Mouse (Mus musculus): ENCODE measurements around the gene E4f1. TPM values are rescaled to one million over a fixed set of nuclear protein-coding genes. Genes with fewer than 3 reads are reported as not detected.
A peak's percentile ranks its signal among the peaks of the same experiment; 100 is the strongest.

Gene E4f1
- total RNA-seq, 2 experiments from 2014 or later, result 26.2 to 40.9 TPM

DNA sequence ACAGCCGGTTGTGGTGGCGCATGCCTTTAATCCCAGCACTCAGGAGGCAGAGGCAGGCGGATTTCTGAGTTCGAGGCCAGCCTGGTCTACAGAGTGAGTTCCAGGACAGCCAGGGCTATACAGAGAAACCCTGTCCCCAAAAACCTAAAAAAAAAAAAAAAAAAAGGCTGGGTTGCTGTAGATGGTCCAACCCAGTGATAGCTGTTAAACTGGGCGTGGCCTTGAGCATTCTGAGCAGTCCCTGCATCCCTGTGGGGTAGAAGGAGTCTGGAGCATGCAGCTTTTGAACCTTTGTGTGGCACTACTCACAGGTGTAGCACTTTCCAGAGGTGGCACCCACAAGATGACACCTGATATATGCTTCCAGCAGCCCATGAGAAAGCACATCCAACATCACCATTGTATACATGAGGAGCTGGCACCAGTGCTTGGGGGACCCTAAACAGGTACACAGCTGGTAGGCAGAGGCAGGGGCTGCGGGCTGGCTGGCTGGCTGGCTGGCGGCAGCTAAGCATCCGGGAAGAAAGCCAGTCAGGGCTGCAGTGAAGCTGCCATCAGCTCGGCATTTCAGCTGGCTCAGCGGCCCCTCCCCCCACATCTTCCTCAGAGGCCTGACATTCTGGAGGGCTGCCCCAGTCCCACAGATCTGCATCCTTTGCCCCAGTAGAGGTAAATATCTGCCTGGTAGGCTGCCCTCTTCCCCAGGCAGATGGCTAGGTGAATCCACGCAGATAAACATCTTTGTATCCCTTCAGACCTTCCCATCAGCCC lies 15.2 kb upstream of the E4f1 start:
- intact Hi-C loops (cut with DNase I), result no loop called here
- DNase-seq (ENCODE audit: low spot score in 2 of 2), result no peak

DNA sequence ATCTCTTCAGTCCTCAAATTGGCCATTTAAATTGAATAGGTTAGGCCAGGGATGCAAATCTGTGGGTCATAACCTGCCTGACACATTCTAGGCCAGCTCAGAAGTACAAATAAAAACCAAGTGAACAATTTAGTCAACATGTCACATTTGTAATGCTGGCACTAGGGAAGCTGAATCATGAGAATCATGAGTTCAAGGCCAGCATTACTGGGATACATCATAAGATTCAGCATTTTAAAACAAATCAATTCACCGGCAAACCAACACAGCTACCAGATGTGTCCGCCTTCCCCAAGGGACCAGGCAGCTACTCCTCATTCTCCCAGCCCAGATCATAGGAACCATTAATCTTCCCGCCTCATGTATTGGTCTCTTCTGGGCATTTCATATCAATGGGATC lies 13.4 kb upstream of the E4f1 start:
- no peak for DNase-seq (ENCODE audit: low spot score in 2 of 2)
- intact Hi-C loops (cut with DNase I), result no loop called here

DNA sequence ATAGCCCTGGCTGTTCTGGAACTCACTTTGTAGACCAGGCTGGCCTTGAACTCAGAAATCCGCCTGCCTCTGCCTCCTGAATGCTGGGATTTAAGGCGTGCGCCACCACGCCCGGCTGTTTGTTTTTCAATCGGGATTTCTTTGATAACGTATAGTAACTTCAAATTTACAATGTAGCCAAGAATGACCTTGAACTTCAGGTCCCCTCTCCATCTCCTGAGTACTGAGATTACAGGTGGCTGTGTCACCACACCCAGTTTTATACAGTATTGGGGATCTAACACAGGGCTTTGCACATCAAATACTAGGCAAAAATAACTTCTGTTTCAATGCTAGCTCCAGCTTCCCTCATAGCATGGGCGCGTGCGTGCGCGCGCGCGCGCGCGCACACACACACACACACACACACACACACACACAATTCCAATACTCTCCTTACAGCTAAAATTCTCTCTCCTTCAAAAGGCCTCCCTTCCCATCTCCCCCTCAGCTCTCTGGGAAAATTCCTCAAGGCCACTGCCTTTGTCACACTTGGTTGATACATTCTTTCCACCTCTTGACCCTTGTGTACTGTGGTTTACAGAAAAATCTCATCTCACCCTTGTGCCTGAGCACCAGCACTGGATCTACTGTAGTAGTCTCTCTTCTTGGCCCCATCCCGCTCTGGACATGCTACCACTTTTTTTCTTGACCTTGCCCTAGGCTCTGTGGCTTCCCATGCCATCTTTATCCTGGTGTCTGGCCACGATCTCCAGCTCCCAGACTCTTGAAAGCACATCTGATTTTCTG lies 11.1 kb upstream of the E4f1 start:
- intact Hi-C loops (cut with DNase I), result no loop called here
- DNase-seq (ENCODE audit: low spot score in 2 of 2), result no peak

DNA sequence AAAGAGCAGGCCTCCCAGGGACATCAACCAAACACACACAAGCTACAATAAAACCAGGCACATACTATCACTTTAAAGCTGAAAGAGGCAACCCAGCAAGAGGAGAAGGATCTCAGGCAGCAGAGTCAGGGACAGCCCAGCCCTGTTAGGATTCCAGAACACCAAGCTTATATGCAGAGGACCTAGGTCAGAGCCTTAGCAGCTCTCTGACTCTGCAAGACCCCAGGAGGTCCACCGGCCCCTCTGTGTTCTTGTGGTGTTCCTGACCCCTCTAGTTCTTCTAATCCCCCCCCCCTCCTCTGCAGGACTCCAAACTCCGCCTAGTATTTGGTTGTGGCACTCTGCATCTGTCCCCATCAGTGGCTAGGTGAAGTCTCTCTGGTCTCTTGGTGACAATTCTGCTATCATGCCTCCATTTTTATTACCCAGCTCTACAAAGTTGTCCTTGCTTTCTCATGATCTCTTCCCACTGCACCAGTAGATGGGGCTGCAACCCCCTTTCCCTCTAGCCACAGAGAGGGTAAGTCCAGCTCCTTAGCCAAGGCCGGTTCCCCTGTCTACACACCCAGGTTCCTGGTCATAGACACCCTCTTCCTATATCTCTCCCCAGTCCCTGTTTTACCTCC lies 10.2 kb upstream of the E4f1 start:
- no peak for DNase-seq (ENCODE audit: low spot score in 2 of 2)
- intact Hi-C loops (cut with DNase I), result no loop called here

DNA sequence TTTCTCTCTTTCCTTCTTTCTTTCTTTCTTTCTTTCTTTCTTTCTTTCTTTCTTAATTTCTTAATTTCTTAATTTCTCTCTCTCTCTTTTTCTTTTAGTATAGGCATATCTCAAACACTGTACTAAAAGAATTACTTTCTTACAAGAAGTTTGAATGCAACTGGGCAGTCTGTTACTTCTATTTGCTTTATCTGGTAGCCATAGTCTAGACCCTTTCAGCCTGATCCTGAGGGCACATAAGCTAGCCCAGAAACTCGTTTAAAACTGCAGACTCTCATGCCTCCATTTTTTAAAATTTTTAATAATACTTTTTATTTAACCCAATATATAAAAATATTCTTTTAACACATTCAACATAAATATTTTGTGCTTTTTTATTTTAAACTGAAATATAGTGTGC lies 9.3 kb upstream of the E4f1 start:
- no peak for DNase-seq (ENCODE audit: low spot score in 2 of 2)
- intact Hi-C loops (cut with DNase I), result loop anchor here (5.0 kb wide), 1 partner anchor 33 kb away; no protein-coding TSS in a partner anchor

DNA sequence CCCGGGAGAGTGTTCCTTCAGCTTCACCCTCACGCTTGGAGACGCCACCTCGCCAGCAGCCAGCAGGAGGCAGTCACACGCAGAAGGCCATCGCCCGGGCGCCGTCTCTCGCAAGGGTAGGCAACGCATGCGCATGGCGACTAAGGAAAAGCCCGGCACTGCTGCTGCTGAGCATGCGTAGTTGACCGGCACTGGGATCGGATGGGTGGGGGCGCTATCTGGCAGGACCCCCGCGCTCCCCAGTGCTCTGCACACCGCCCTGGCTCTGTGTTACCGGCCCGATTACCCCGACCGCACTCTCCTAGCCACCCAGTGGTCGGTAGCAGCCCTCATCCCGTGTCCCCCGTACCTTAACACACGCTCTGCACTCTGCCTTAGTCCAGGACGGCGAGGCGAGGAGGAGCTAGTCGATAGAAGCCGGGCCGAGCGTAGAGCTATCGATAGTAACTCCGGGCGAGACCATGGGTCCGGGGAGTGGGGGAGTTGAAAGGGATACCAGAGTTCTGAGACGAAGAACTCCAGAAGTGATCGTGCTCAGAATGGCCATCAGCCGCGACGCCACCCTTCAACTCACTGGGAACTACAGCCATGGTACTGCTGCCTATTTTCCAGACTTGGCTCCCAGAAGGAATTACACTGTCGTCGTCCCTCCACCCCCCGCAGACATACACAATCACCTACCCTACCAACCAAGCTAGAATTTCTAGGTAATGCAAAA lies 8.7 kb upstream of the E4f1 start, which contains the start of gene Mlst8:
Gene Mlst8, minus strand, starts transcription at position 416 of the 718 bp plus-strand sequence.
- intact Hi-C loops (cut with DNase I), result loop anchor here (5.0 kb wide), 1 partner anchor 33 kb away; no protein-coding TSS in a partner anchor

DNA sequence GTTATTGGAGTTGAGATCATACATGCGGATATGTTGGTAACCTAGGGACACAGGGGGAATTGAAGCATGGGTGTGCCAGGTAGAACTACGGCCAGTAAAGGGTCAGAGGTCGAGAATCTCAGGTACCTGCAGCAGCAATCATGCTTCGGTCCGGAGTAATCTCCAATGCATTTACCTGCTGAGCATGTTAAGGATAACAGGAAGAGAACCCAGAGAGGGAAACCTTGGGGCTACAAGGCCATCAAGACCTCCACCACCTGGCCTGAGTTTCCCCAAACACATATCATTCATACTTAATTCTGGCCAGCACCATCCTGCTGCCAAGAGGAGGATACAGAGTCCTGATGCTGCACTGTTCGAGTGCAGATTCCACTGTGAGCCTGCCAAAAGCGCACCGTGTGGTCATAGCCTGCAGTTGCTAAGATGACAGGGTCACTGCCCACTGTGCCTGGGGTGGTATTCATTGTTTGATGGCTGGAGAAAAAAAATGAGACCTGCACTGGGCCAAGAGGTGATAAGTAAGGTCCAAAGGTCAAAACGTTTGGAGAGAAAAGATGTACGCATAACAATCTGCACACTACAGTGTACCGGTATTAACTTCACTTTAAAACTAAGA lies 8.0 kb upstream of the E4f1 start:
- no peak for DNase-seq (ENCODE audit: low spot score in 2 of 2)
- intact Hi-C loops (cut with DNase I), result loop anchor here (5.0 kb wide), 1 partner anchor 34 kb away; no protein-coding TSS in a partner anchor

More for the DNA sequence above, 8.7 kb upstream of the E4f1 start, which contains the start of gene Mlst8:
- DNase-seq (ENCODE audit: low spot score in 2 of 2), result peak; percentile 98

DNA sequence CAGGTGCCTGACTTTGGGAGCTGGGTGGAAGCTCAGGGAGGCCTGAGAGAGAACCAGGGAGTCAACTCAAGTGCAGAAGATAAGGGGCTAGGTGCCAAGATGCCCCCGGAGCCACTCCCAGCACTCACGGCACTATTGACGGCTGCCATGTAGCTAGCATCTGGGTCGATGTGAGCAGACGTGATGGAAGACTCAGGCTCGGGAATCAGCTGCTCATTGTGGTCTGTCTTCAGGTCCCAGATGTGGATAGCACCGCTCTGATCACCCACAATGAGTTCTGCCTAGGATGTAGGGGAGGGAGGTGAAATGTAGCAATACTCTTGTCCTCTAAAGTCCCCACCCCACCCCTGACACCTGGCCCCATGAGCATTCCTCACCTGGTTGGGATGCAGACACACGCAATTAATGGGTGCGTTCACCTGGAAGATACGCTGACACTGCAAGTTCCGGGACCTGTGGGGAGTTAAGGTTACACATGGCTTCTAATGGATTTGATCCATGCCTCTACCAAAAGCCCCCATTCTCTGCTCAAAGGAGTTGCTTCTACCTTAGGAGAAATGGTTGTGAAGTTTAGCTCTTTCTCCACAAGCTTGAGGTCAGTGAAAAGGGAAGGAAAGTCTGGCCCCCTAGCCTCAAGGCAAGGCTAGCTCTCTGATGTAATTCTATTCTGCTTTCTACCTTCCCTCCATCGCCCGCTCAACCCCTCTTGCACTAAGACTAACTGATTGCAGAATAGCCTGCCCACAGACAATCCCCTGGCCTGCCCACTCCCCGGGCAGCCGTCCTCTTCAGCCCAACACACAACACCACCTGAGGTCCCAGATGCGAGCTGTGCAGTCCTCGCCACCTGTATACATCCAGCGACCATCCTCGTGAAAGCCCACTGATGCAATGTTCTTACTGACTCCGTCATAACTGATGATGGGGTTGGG lies 7.2 kb upstream of the E4f1 start:
- intact Hi-C loops (cut with DNase I), result loop anchor here (5.0 kb wide), 1 partner anchor 35 kb away; no protein-coding TSS in a partner anchor
- DNase-seq (ENCODE audit: low spot score in 2 of 2), result no peak

DNA sequence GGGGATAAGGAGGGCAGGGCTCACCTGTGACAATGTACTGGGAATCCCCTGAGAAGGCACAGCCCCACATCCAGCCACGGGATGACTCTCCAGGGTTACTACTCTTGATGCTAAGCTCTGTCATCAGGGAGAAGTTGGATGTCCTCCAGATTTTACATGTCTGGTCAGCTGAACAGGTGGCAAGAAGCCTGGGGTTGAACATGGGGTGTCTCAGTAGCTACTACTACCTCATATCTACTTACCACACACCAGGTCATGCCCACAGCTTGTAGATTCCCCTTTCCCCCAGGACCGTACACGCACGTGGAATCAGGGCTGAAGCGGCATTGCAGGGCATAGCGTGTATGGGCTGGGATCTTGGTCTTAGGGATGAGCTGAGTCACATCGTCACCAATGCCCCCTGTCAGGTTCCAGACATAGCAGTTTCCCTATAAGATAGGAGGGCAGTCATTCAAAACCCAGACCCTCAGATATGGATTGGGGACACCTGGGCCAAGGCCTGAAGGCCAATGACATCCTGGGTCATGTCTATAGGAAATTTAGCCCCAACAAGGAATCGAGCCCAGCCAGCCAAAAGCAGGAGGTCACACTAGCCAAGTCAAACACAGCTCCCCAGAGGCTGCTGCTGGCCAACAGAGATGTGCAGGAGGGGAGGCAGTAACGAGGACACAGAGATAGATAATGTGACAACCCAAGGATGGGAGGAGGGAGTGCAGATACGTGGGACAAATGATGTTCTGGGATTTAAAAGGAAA lies 6.1 kb upstream of the E4f1 start:
- intact Hi-C loops (cut with DNase I), result loop anchor here (5.0 kb wide), 1 partner anchor 36 kb away; no protein-coding TSS in a partner anchor
- no peak for DNase-seq (ENCODE audit: low spot score in 2 of 2)

DNA sequence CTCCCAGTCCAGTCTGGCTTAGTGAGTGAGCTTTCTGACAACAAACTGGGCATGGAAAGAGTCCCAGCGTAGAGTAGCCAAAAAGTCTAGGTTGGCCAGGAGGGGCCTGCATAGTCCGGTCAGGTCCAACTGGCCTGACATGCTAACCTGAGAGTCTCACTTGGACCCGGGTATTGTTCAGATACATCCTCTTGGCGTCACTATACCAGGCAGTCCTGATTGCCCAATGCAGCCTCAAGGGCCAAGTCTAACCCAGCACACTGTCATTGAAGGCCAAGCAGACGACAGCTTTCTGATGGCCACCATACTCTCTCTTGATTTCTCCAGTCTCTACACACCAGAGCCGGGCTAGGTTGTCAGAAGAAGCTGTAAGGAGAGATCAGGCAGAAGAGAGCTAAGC lies 5.5 kb upstream of the E4f1 start:
- intact Hi-C loops (cut with DNase I), result loop anchor here (5.0 kb wide), 1 partner anchor 37 kb away; no protein-coding TSS in a partner anchor
- DNase-seq (ENCODE audit: low spot score in 2 of 2), result no peak

DNA sequence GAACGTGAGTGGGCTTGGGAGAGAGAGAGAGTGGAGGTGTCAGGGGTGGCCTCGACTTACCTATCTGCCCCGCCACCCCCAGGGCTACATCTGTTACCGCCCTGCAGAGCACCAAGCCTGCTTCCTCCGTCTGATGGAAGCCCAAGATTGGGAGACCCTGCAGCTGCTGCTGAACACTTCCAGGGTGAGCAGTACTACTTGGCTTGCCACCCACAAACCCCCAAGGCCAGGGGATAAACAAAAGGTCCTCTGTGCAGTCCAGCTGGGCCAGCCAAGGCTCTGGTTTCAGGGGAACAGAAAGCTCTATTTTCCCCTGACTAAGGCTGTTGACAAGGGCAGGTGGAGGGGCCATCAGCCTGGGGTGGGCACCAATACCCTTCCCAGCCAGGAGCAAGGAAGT lies 4.4 kb upstream of the E4f1 start:
- intact Hi-C loops (cut with DNase I), result no loop called here
- DNase-seq (ENCODE audit: low spot score in 2 of 2), result peak in 1 of 2 experiments; percentile 30

DNA sequence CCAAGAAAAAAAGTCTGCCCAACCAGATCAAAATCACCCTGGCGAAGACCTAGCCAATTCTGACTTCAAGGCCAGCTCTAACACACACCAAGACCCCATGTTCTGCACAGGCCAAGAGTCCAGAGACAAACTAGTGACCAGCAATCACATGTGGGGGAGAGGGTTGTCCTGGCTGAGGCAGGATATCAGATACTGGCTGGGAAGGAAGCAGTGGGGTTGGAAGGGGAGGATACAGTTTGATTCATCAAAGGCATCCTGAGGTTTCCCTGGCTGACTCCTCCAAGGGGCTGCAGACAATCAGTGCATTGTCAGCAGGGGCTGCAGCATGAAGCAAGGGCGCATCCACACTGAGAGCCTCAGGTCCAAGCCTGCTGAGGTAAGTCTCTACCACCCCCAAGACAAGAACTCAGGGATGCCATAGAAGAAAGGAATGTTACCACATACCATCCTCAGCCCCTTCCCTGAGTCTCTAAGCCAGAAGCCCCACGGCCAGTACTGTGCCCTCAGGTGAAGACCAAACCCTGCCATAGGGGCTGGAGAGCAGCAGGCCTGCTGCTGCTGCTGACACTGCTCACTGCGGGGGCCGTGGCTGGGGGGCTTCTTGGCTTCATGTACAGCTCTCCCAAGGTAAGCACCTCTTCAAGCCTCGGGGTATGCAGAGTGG lies 3.6 kb upstream of the E4f1 start, which contains the start of gene Bricd5:
Gene Bricd5, plus strand, starts transcription at position 273 of the 664 bp plus-strand sequence.
- no peak for DNase-seq (ENCODE audit: low spot score in 2 of 2)
- intact Hi-C loops (cut with DNase I), result no loop called here

DNA sequence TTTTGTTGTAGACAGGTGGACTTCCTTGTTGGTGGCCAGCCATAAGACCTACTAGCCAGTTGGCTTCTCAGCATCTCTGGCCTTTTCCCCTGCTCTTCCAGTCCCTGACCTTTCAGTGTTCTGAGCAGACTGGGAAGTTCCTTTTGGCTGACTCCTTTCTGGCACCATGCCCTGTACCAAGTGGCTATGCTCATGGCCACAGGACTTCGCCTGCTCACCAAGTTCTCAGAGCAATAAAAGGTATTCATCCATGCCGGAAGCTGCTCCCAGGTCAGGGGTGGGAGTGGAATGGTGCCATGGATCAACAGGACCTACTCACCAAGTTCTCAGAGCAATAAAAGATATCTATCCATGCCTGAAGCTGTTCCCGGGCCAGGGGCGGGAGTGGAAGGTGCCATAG lies 2.4 kb upstream of the E4f1 start:
- intact Hi-C loops (cut with DNase I), result no loop called here
- peak in 1 of 2 experiments; percentile 14 for DNase-seq (ENCODE audit: low spot score in 2 of 2)

DNA sequence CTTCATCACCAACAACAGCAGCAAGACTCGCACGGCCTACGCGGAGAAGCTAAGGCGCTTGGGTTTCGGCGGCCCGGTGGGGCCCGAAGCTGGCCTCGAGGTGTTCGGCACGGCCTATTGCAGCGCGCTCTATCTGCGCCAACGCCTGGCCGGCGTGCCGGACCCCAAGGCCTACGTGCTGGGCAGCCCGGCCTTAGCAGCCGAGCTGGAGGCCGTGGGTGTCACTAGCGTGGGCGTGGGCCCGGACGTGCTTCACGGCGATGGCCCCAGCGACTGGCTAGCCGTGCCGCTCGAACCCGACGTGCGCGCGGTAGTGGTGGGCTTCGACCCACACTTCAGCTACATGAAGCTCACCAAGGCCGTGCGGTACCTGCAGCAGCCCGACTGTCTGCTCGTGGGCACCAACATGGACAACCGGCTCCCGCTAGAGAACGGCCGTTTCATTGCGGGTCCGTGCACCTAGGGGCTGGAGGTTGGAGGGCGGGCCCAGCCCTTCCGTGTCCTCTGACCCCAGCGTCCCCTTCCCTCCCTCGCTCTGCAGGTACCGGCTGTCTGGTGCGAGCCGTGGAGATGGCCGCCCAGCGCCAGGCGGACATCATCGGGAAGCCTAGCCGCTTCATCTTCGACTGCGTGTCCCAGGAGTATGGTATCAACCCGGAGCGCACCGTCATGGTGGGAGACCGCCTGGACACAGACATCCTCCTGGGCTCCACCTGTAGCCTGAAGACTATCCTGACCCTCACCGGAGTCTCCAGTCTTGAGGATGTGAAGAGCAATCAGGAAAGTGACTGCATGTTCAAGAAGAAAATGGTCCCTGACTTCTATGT lies 801 bp upstream of the E4f1 start:
- DNase-seq (ENCODE audit: low spot score in 2 of 2), result peak; percentile 55 to 65

DNA sequence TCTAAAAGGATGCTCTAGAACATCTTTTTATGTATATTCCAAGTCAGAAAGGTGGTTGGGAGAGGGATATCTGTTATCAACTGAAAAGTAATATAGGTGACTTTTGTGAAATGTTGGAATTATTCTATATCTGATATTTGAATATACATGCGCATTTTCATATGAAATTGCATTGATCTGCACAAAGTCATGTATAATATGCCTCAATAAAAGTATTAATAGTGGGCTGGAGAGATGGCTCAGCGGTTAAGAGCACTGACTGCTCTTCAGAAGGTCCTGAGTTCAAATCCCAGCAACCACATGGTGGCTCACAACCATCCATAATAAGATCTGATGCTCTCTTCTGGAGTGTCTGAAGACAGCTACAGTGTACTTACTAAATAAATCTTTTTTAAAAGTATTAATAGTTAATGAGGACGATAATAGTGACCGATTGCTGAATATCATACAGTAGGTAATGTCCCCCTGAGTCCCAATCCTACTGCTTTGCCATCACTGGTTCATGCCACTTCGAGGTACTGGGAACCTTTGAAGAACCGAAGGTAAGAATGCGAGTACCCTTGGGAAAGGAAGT lies 690 bp downstream of the E4f1 start:
- no peak for DNase-seq (ENCODE audit: low spot score in 2 of 2)
- intact Hi-C loops (cut with DNase I), result no loop called here

More for the DNA sequence above, 801 bp upstream of the E4f1 start:
- intact Hi-C loops (cut with DNase I), result no loop called here
